Mouse (Mus musculus) heart, adult 2 months (tissue): ENCODE measurements around the gene Ttc28.

ENCODE experiments used
- CTCF ChIP-seq: fragments of 200-600 bp; IDR thresholded peaks from 2 replicates; pipeline ENCODE4 v1.8.1; 2022; ENCODE audit warnings: antibody characterized with exemption, mild to moderate bottlenecking, moderate library complexity
- EP300 ChIP-seq: fragments of 200-500 bp; IDR thresholded peaks from 2 replicates; pipeline ENCODE4 v1.6.1; 2011; ENCODE audit warnings: low read depth, low read length, control low read depth; ENCODE audit not compliant: insufficient read depth
- POLR2A ChIP-seq: fragments of 200-500 bp; IDR thresholded peaks from 2 replicates; pipeline ENCODE4 v1.6.1; 2011; ENCODE audit warnings: mild to moderate bottlenecking, low read depth, low read length, control low read depth; ENCODE audit not compliant: insufficient read depth

DNA sequence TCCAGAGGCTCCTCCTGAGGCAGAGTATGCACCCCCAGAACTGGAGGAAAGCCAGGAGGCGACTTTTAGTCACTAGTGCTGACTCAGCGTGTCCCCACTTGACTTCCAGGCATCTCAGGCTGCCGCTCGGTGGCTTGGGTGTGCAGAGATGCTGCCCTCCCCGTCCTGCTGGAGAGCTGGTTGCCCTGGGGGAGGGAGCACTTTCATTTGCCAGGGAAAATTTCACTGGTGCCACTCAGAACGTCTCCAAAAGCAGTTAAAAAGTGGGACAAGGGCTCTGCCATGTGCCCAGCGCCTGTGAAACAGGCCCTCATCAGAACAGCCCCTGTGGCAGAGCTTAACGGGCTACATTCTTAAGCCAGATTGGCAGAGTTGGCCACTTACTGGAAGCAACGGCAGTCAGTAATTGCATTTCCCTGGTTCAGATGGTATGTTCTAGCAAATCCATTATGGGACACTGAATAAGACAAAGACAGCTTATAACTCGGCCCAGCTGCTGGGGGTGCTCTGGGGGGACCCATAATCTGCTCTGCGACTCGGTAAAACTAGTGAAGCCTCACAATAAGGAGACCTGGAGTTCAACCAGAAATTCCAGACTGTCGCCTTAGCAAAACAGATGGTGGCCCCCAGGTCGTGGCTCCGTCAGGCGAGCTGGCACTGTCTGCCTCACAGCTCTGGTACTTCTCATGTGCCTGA is 321.5 kb downstream of the Ttc28 start:
- TF ChIP-seq POLR2A (no peak), CTCF (no peak), EP300 (no peak)
